Mouse (Mus musculus): ENCODE measurements around the gene Hscb.

DNA sequence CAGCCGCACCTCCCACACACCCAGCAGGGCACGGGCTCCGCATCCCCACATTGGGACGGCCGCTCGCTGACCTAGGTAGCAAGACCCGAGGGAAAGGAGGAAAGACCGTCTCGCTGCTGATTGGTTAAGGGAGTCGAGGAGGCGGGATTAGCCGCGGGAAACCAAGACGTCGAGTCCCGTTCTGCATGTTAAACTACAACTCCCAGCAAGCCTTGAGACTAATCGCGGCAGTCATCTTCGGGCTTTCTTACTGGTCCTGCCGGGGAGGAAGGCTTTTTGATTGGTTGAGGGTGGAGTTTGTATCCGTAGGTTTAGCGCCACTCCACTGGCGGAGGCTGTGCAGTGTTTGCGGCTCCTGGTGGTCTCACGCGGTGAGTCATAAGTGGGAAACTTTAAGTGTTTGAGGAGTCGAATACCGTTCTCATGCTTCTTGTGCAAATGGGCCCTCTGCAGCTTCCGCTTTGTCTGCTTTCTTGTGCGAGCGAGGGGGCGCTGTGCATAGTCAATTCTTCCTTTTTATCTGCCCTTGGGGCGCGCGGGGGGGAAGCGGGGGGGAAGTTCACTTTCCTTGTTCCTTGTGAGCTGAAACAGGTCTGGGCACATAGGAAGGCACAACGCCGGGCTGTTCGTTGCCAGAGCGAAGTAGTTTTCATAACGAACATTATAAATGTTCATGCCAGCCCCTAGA is at the start of gene Hscb, which contains the start of gene Chek2:
- TF ChIP-seq MYC (IDR thresholded peaks at IDR 0.05; ENCODE audit: low read depth, low read length) (peak; percentile 71), EP300 (IDR thresholded peaks at IDR 0.05; ENCODE audit: low read depth in 1 of 2, low read length in 2 of 2) (0 out of 4 replicates have a peak, but pooled peaks of 1 of the 2 experiments have one; percentile 31), CTCF (IDR thresholded peaks at IDR 0.05 in 2 of 3, conservative IDR thresholded peaks at IDR 0.05 in 1 of 3; ENCODE audit: control insufficient read depth in 1 of 3, insufficient read depth in 1 of 3, low read depth in 2 of 3, low read length in 3 of 3, poor library complexity in 1 of 3, severe bottlenecking in 1 of 3) (peak in 2 of 3 experiments; percentile 37 to 58; a peak in 5 of 6 replicates), CHD2 (IDR thresholded peaks at IDR 0.05; ENCODE audit: low read length) (no peak; the same call in 1 of the 2 replicates), MAX (IDR thresholded peaks at IDR 0.05; ENCODE audit: low read length) (peak; percentile 69; the same call in 1 of the 2 replicates), TBP (IDR thresholded peaks at IDR 0.05; ENCODE audit: low read depth, low read length) (peak; percentile 82), SMC3 (IDR thresholded peaks at IDR 0.05; ENCODE audit: low read depth, low read length) (peak; percentile 15), NELFE (IDR thresholded peaks at IDR 0.05; ENCODE audit: low read depth, low read length) (peak; percentile 69), ZNF384 (IDR thresholded peaks at IDR 0.05; ENCODE audit: low read depth, low read length) (no peak), ZKSCAN1 (IDR thresholded peaks at IDR 0.05; ENCODE audit: low read depth, low read length) (no peak), POLR2A (IDR thresholded peaks at IDR 0.05; ENCODE audit: control insufficient read depth in 1 of 2, insufficient read depth in 1 of 2, low read depth in 1 of 2, low read length in 2 of 2, poor library complexity in 1 of 2) (peak; percentile 77 to 87), E2F4 (IDR thresholded peaks at IDR 0.05; ENCODE audit: borderline replicate concordance, low read depth, low read length) (peak; percentile 94), ZMIZ1 (IDR thresholded peaks at IDR 0.05; ENCODE audit: low read depth, low read length) (peak; percentile 73)

Data from MEL (cell line).